7 mouse cellular contexts compared by ENCODE assay signal in the genomic region with DNA sequence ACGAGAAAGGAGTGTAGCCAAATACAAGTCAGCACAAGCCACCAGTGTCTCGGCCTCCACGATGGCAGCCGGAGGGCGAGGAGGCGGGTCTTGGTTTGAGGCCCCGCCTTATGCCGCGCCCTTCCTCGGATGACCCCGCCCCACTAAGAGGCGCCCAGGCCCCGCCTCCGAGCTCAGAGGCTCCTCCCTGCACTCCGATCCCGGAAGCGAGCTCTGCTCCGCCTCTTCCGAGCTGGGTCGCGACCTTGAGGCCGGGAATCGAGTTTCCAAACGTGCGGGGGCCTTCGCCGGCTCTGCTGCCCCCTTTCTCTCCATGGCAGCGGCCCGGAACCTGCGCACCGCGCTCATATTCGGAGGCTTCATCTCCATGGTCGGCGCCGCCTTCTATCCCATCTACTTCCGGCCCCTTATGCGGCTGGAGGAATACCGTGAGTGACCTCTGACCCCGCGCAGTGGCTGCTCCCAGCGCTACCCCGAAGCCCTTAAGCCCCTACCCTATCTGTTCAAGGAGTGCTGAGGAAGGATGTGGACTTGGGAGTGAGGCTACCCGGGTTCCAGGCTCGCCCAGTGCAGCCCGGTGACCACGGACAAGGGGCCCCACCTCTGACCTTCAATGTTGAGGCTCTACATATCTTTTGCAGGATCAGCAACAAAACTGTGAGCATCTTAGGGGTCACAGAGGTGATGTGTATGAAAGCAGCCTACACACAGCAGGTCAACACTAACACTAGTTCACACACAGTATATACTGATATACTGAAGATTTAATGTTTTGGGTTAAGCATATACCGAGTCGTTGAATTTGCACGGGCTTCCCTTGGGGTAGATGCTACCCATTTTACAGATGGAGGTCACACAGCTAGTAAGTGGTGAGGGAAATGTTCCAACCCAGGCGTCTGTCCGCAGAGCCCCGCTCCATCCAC. TPM values are rescaled to one million over a fixed set of nuclear protein-coding genes. Genes with fewer than 3 reads are reported as not detected.
DNase-seq lines count a peak whose midpoint lies in the region; ATAC-seq lines count a peak whose summit lies in the region.

TSS of gene Smim20 (plus strand) at position 153 of the 923 bp plus-strand sequence.

- H3K9ac ChIP-seq in intestine, embryonic 14.5 days (ENCODE audit: low read length) = peak within 1 kb of the TSS; percentile 63
- peak within 1 kb of the TSS; percentile 71 for H3K9ac ChIP-seq in midbrain, embryonic 11.5 days (ENCODE audit: low read length)

- H3K36me3 ChIP-seq in intestine, embryonic 14.5 days (ENCODE audit: control insufficient read depth, insufficient read depth, low read length) = no peaks in the 10 kb centered on the region
- H3K36me3 ChIP-seq in midbrain, embryonic 11.5 days (ENCODE audit: control insufficient read depth, insufficient read depth, low read length) = no peaks in the 10 kb centered on the region

- 10% methylated on average over 53 of the region's 53 CpGs for WGBS in intestine, embryonic 14.5 days
- 12% methylated on average over 53 of the region's 53 CpGs for WGBS in midbrain, embryonic 11.5 days

- H3K4me2 ChIP-seq in intestine, embryonic 14.5 days (ENCODE audit: low read length) = peak within 1 kb of the TSS; percentile 77
- H3K4me2 ChIP-seq in midbrain, embryonic 11.5 days = peak within 1 kb of the TSS; percentile 68

- peak within 1 kb of the TSS; percentile 39 for H3K27ac ChIP-seq in intestine, embryonic 14.5 days (ENCODE audit: low read depth)
- H3K27ac ChIP-seq in midbrain, embryonic 11.5 days (ENCODE audit: low read depth, low read length) = peak within 1 kb of the TSS; percentile 71

- H3K4me1 ChIP-seq in intestine, embryonic 14.5 days (replicated peaks; ENCODE audit: control insufficient read depth, insufficient read depth, low read length) = peaks cover 5% of the 10 kb centered on the region; the same call in 1 of the 2 replicates
- H3K4me1 ChIP-seq in midbrain, embryonic 11.5 days (ENCODE audit: control insufficient read depth, insufficient read depth, low read length) = peaks cover 2% of the 10 kb centered on the region; the same call in 1 of the 2 replicates

- intact Hi-C loops in gastrocnemius, postnatal 14 days (cut with DNase I; ENCODE audit: low total_unique reads) = no loop called here
- intact Hi-C loops in left cerebral cortex, postnatal 36 days (cut with DNase I) = no loop called here

- no peaks in the 10 kb centered on the region for H3K27me3 ChIP-seq in intestine, embryonic 14.5 days (replicated peaks; ENCODE audit: control insufficient read depth, insufficient read depth, low read length)
- no peaks in the 10 kb centered on the region for H3K27me3 ChIP-seq in midbrain, embryonic 11.5 days (ENCODE audit: control insufficient read depth, insufficient read depth, low read length)

- peak; percentile 92 for ATAC-seq in intestine, embryonic 14.5 days (replicated peaks; ENCODE audit: low FRiP score, low TSS enrichment, low read depth)
- peak; percentile 97 for ATAC-seq in midbrain, embryonic 11.5 days (ENCODE audit: low FRiP score)

- no peaks in the 10 kb centered on the region for H3K9me3 ChIP-seq in intestine, embryonic 14.5 days (ENCODE audit: control insufficient read depth, low read length)
- H3K9me3 ChIP-seq in midbrain, embryonic 11.5 days (ENCODE audit: control insufficient read depth, low read length) = no peaks in the 10 kb centered on the region

- peak within 1 kb of the TSS; percentile 60 for H3K4me3 ChIP-seq in intestine, embryonic 14.5 days (ENCODE audit: low read depth, low read length)
- peak within 1 kb of the TSS; percentile 72 for H3K4me3 ChIP-seq in midbrain, embryonic 11.5 days (ENCODE audit: low read depth, low read length)

- peak; percentile 89 to 95 for DNase-seq in adrenal gland, adult (ENCODE audit: inconsistent age in 2 of 2, low spot score in 1 of 2)
- DNase-seq in embryo, embryonic 10.5 days (ENCODE audit: low spot score) = peak; percentile 93
- DNase-seq in gastrocnemius, postnatal 14 days = peak; percentile 90
- peak; percentile 92 for DNase-seq in intestine, embryonic 14.5 days (ENCODE audit: low spot score)
- DNase-seq in left cerebral cortex, postnatal 36 days (ENCODE audit: low spot score in 2 of 2) = peak; percentile 78 to 83
- peak; percentile 99 for DNase-seq in midbrain, embryonic 11.5 days (ENCODE audit: low spot score, missing footprints)
- DNase-seq in skeletal muscle tissue, adult 2 months (ENCODE audit: low read depth, low spot score) = peak; percentile 93

RNA-seq across cellular contexts. Expression of gene Smim20, which starts in this region (rescaled TPM):
- 10 to 100 TPM; 75.4 to 80.1 TPM for total RNA-seq in gastrocnemius, postnatal 14 days (2021)
- polyA plus RNA-seq in intestine, embryonic 14.5 days (2014; fragmentation: Nextera tagmentation; extraction: Ambion mirVana) = 103 and 109 TPM in 2 replicates
- 10 to 100 TPM; 33.5 to 40.5 TPM for total RNA-seq in left cerebral cortex, postnatal 36 days (2021)
- 69.1 and 71.0 TPM in 2 replicates for polyA plus RNA-seq in midbrain, embryonic 11.5 days (2014; fragmentation: Nextera tagmentation; extraction: Ambion mirVana)

Comparison
In these comparisons a context has a peak if more than half of its experiments do, and no peak if none do; other contexts are left out.
1. Peak in every context shown above with its lines: DNase-seq, ATAC-seq, H3K4me3 ChIP-seq and H3K27ac ChIP-seq.